Mouse (Mus musculus): ENCODE data around the gene Trarg1. TPM values are rescaled to one million over a fixed set of nuclear protein-coding genes. Genes with fewer than 3 reads are reported as not detected.

Trarg1 gene
- polyA plus RNA-seq, 1 experiment from 2014 or later = 0.19 TPM

DNA sequence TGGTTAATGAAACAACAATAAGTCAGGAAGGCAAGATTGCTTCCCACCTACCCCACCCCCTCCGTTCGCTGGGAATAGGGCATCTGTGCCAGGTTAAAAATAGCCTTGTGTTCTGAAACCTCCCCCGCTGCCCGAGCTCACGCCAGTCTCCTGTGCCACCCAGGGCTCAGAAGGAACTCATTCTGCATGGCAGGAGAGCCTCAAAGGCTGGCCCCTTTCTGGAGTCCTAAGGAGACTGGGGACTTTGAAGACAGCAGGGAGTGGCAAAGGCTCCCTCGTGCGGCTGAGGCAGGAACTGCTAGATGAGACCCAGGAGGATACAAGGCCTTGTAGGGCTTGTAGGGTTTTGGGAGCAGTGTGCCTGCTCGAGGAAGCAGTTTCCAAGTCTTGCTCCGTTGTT, 32.1 kb upstream of the Trarg1 start:
- peaks cover 5% of the 10 kb centered on the region; the same call in 1 of the 2 replicates for H3K4me1 ChIP-seq (replicated peaks; ENCODE audit: control insufficient read depth, insufficient read depth, low read length)
- DNase-seq (ENCODE audit: low spot score) (peak; percentile 91), ATAC-seq (replicated peaks; ENCODE audit: low FRiP score, low TSS enrichment, low read depth) (no peak)
- no peak overlapping the region for H3K4me3 ChIP-seq (ENCODE audit: low read depth, low read length)
- peaks cover 3% of the 10 kb centered on the region; the same call in 1 of the 2 replicates for H3K27me3 ChIP-seq (replicated peaks; ENCODE audit: control insufficient read depth, insufficient read depth, low read length)
- H3K9me3 ChIP-seq (ENCODE audit: control insufficient read depth, low read length) = no peaks in the 10 kb centered on the region
- no peak overlapping the region for H3K9ac ChIP-seq (ENCODE audit: low read length)
- H3K27ac ChIP-seq (ENCODE audit: low read depth) = no peak overlapping the region
- peak overlapping the region; percentile 37 for H3K4me2 ChIP-seq (ENCODE audit: low read length)
- no peaks in the 10 kb centered on the region for H3K36me3 ChIP-seq (ENCODE audit: control insufficient read depth, insufficient read depth, low read length)
- WGBS = 6% methylated on average over 9 of the region's 9 CpGs

GRCm38 (mm10) chr11:76650862-76651560, 28.6 kb upstream of the Trarg1 start:
- Histone ChIP-seq H3K4me2 (ENCODE audit: low read length) (no peak overlapping the region), H3K36me3 (ENCODE audit: control insufficient read depth, insufficient read depth, low read length) (no peaks in the 10 kb centered on the region), H3K27ac (ENCODE audit: low read depth) (no peak overlapping the region), H3K4me1 (replicated peaks; ENCODE audit: control insufficient read depth, insufficient read depth, low read length) (0 out of 2 replicates have a peak, but pooled peaks cover 5% of the 10 kb centered on the region), H3K27me3 (replicated peaks; ENCODE audit: control insufficient read depth, insufficient read depth, low read length) (peaks cover 3% of the 10 kb centered on the region; the same call in 1 of the 2 replicates), H3K9ac (ENCODE audit: low read length) (no peak overlapping the region), H3K9me3 (ENCODE audit: control insufficient read depth, low read length) (no peaks in the 10 kb centered on the region), H3K4me3 (ENCODE audit: low read depth, low read length) (no peak overlapping the region)
- ATAC-seq (replicated peaks; ENCODE audit: low FRiP score, low TSS enrichment, low read depth) = no peak
- no peak for DNase-seq (ENCODE audit: low spot score)
- WGBS = 59% methylated on average over 13 of the region's 14 CpGs

GRCm38 (mm10) chr11:76652838-76653334, 26.7 kb upstream of the Trarg1 start:
- 65% methylated on average over 3 of the region's 3 CpGs for WGBS
- Histone ChIP-seq H3K27me3 (replicated peaks; ENCODE audit: control insufficient read depth, insufficient read depth, low read length) (no peaks in the 10 kb centered on the region), H3K9ac (ENCODE audit: low read length) (no peak overlapping the region), H3K9me3 (ENCODE audit: control insufficient read depth, low read length) (no peaks in the 10 kb centered on the region), H3K4me3 (ENCODE audit: low read depth, low read length) (no peak overlapping the region), H3K4me2 (ENCODE audit: low read length) (no peak overlapping the region), H3K27ac (ENCODE audit: low read depth) (no peak overlapping the region), H3K4me1 (replicated peaks; ENCODE audit: control insufficient read depth, insufficient read depth, low read length) (no peaks in the 10 kb centered on the region), H3K36me3 (ENCODE audit: control insufficient read depth, insufficient read depth, low read length) (no peaks in the 10 kb centered on the region)
- no peak for ATAC-seq (replicated peaks; ENCODE audit: low FRiP score, low TSS enrichment, low read depth)
- DNase-seq (ENCODE audit: low spot score) = no peak

DNA sequence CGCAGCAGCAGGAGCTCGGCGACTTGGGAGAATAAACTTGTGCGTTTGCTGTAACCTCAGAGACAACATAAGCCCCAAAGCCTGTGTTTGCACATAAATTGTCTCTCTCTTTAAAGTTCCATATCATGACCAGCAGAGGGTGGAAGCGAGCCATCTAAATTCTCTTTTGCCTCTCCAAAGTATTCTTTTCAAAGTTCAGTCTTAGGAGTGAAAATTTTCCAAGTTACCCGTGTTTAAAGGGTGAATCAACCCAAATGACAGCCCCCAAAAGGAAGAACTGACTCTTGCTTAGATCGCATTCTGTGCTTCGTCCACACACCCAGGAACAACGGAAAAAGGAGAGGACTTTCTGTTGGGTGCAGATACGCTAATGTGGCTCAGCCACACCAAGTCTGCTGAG, 24.5 kb upstream of the Trarg1 start:
- Histone ChIP-seq H3K9me3 (ENCODE audit: control insufficient read depth, low read length) (no peaks in the 10 kb centered on the region), H3K4me1 (replicated peaks; ENCODE audit: control insufficient read depth, insufficient read depth, low read length) (peaks cover 7% of the 10 kb centered on the region), H3K4me3 (ENCODE audit: low read depth, low read length) (peak overlapping the region; percentile 11; the same call in 1 of the 2 replicates), H3K36me3 (ENCODE audit: control insufficient read depth, insufficient read depth, low read length) (no peaks in the 10 kb centered on the region), H3K9ac (ENCODE audit: low read length) (no peak overlapping the region), H3K27me3 (replicated peaks; ENCODE audit: control insufficient read depth, insufficient read depth, low read length) (no peaks in the 10 kb centered on the region), H3K4me2 (ENCODE audit: low read length) (peak overlapping the region; percentile 43), H3K27ac (ENCODE audit: low read depth) (no peak overlapping the region)
- ATAC-seq (replicated peaks; ENCODE audit: low FRiP score, low TSS enrichment, low read depth) (no peak), DNase-seq (ENCODE audit: low spot score) (peak; percentile 76)
- 6% methylated on average over 10 of the region's 10 CpGs for WGBS

DNA sequence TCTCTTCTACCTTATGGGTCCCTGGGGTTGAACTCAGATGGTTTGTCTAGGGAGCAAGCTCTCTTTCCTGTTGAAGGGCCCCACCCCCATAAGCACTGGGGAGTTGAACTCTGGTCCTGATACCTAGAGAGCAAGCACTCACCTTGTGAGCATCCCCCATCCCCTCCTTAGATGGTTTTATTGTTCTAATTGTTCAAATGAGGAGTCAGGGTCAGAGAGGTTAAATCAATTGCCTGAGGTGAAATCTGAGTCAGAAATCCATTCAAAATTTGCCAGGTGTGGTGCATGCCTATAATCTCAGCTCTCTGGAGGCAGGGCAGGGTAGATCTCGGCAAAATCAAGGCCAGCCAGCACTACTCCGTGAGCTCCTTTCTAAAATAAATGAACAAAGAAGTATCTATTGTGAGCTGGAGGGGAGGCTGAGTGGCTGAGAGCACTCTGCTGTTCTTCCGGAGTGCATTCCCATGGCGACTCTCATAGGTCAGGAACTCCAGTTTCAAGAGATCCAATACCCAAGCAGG, 22.1 kb upstream of the Trarg1 start:
- Histone ChIP-seq H3K4me1 (replicated peaks; ENCODE audit: control insufficient read depth, insufficient read depth, low read length) (peaks cover 7% of the 10 kb centered on the region), H3K4me3 (ENCODE audit: low read depth, low read length) (no peak overlapping the region), H3K4me2 (ENCODE audit: low read length) (no peak overlapping the region), H3K27me3 (replicated peaks; ENCODE audit: control insufficient read depth, insufficient read depth, low read length) (no peaks in the 10 kb centered on the region), H3K9ac (ENCODE audit: low read length) (no peak overlapping the region), H3K27ac (ENCODE audit: low read depth) (no peak overlapping the region), H3K9me3 (ENCODE audit: control insufficient read depth, low read length) (no peaks in the 10 kb centered on the region), H3K36me3 (ENCODE audit: control insufficient read depth, insufficient read depth, low read length) (no peaks in the 10 kb centered on the region)
- ATAC-seq (replicated peaks; ENCODE audit: low FRiP score, low TSS enrichment, low read depth) (no peak), DNase-seq (ENCODE audit: low spot score) (no peak)
- WGBS = 43% methylated on average over 4 of the region's 4 CpGs

DNA sequence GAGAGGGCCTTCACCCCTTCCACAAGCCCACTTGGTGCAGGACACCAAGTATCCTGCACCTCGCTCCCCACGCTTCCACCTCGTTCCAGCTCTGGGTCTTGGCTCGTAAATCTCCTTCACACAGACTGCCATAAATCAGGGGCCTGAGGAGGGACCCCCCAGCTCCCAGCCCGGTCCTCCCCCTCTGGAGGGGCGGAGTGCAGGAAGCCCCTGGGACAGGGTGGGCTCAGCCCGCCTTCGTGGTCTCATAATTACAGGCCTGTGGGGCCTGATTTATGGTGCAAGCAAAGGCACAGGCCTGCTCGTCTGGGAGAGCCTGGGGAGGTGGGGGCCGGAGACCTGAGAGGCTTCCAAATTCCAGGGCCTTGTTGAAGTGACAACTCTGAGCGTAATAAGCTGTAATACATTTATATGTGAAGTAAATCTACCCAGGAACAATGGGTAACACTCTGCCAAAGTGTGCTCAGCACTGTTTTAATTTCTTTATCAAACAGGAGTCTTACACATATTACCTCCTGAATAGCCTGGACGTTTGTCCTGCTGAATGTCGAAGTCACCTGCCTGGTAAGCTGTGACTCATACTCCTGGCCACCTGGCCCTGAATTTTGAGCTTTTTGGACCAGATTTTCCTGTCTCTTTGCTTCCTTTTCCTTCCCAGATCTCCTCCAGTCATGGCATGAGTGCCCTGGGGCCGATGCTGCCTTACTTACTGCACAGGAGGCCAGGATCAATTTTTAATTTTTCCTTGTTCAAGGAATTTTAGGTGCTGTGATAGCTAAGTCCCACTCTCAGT, 20.3 kb upstream of the Trarg1 start:
- H3K27ac ChIP-seq (ENCODE audit: low read depth) = no peak overlapping the region
- H3K4me2 ChIP-seq (ENCODE audit: low read length) = no peak overlapping the region
- DNase-seq (ENCODE audit: low spot score) (no peak), ATAC-seq (replicated peaks; ENCODE audit: low FRiP score, low TSS enrichment, low read depth) (no peak; the same call in 1 of the 2 replicates)
- no peaks in the 10 kb centered on the region for H3K36me3 ChIP-seq (ENCODE audit: control insufficient read depth, insufficient read depth, low read length)
- H3K4me1 ChIP-seq (replicated peaks; ENCODE audit: control insufficient read depth, insufficient read depth, low read length) = peaks cover 7% of the 10 kb centered on the region
- WGBS = 25% methylated on average over 14 of the region's 14 CpGs
- no peak overlapping the region for H3K9ac ChIP-seq (ENCODE audit: low read length)
- no peaks in the 10 kb centered on the region for H3K9me3 ChIP-seq (ENCODE audit: control insufficient read depth, low read length)
- H3K27me3 ChIP-seq (replicated peaks; ENCODE audit: control insufficient read depth, insufficient read depth, low read length) = no peaks in the 10 kb centered on the region
- no peak overlapping the region for H3K4me3 ChIP-seq (ENCODE audit: low read depth, low read length)

- Histone ChIP-seq H3K9ac (ENCODE audit: low read length) (no peak overlapping the region), H3K4me2 (ENCODE audit: low read length) (no peak overlapping the region), H3K4me1 (replicated peaks; ENCODE audit: control insufficient read depth, insufficient read depth, low read length) (peaks cover 7% of the 10 kb centered on the region), H3K9me3 (ENCODE audit: control insufficient read depth, low read length) (no peaks in the 10 kb centered on the region), H3K36me3 (ENCODE audit: control insufficient read depth, insufficient read depth, low read length) (no peaks in the 10 kb centered on the region), H3K27me3 (replicated peaks; ENCODE audit: control insufficient read depth, insufficient read depth, low read length) (peaks cover 26% of the 10 kb centered on the region), H3K4me3 (ENCODE audit: low read depth, low read length) (no peak overlapping the region), H3K27ac (ENCODE audit: low read depth) (no peak overlapping the region)
- no peak for DNase-seq (ENCODE audit: low spot score)
- ATAC-seq (replicated peaks; ENCODE audit: low FRiP score, low TSS enrichment, low read depth) = no peak
- WGBS = 34% methylated on average over 7 of the region's 7 CpGs
Observed at GRCm38 (mm10) chr11:76661790-76662468, 17.7 kb upstream of the Trarg1 start.

- no peaks in the 10 kb centered on the region for H3K4me1 ChIP-seq (replicated peaks; ENCODE audit: control insufficient read depth, insufficient read depth, low read length)
- H3K27ac ChIP-seq (ENCODE audit: low read depth) = no peak overlapping the region
- ATAC-seq (replicated peaks; ENCODE audit: low FRiP score, low TSS enrichment, low read depth) (no peak), DNase-seq (ENCODE audit: low spot score) (no peak)
- H3K27me3 ChIP-seq (replicated peaks; ENCODE audit: control insufficient read depth, insufficient read depth, low read length) = peaks cover 41% of the 10 kb centered on the region
- peak overlapping the region; percentile 30 for H3K9ac ChIP-seq (ENCODE audit: low read length)
- H3K9me3 ChIP-seq (ENCODE audit: control insufficient read depth, low read length) = no peaks in the 10 kb centered on the region
- no peaks in the 10 kb centered on the region for H3K36me3 ChIP-seq (ENCODE audit: control insufficient read depth, insufficient read depth, low read length)
- peak overlapping the region; percentile 72 for H3K4me2 ChIP-seq (ENCODE audit: low read length)
- H3K4me3 ChIP-seq (ENCODE audit: low read depth, low read length) = peak overlapping the region; percentile 36
- WGBS = 10% methylated on average over 35 of the region's 35 CpGs
Observed at GRCm38 (mm10) chr11:76666002-76666649, 13.5 kb upstream of the Trarg1 start.

All from intestine, embryonic 14.5 days (tissue).